Mouse (Mus musculus) MEL (cell line): Measurements from ENCODE around the gene Crim1. TPM values are rescaled to one million over a fixed set of nuclear protein-coding genes. Genes with fewer than 3 reads are reported as not detected.

Source experiments
- DNase-seq: peaks from one replicate; pipeline ENCODE4 v3.0.0; 2011; ENCODE audit warnings: low read depth, low spot score
- H3K27ac ChIP-seq: 2 replicates; pipeline ENCODE4 v1.5.1; 2012; ENCODE audit warnings: low read depth, mild to moderate bottlenecking, control low read depth, low read length, moderate library complexity; ENCODE audit not compliant: control insufficient read depth
- H3K27me3 ChIP-seq, 2 experiments: fragments of 150-350 bp in 1 of 2; sonication (generic) in 1 of 2; 2 replicates each; pipeline ENCODE4 v1.6.1; 2012; ENCODE audit warnings: low read length in 2 of 2, mild to moderate bottlenecking in 2 of 2, improper control_type of control experiment in 1 of 2, moderate library complexity in 1 of 2; ENCODE audit not compliant: insufficient read depth in 2 of 2, control insufficient read depth in 1 of 2
- H3K36me3 ChIP-seq, 2 experiments: 2 replicates each; pipeline ENCODE4 v1.6.1; 2012 to 2014; ENCODE audit warnings: low read length in 2 of 2, improper control_type of control experiment in 1 of 2, inconsistent platforms in 1 of 2, mild to moderate bottlenecking in 1 of 2; ENCODE audit not compliant: insufficient read depth in 2 of 2, control insufficient read depth in 1 of 2
- H3K4me1 ChIP-seq, 2 experiments: fragments of 150-350 bp in 1 of 2; sonication (generic) in 1 of 2; 2 replicates each; pipeline ENCODE4 v1.6.1; 2012; ENCODE audit warnings: low read length in 2 of 2, improper control_type of control experiment in 1 of 2, mild to moderate bottlenecking in 1 of 2; ENCODE audit not compliant: insufficient read depth in 2 of 2, control insufficient read depth in 1 of 2
- H3K4me3 ChIP-seq, 2 experiments: fragments of 150-350 bp in 1 of 2; sonication (generic) in 1 of 2; 2 replicates each; pipeline ENCODE4 v1.5.1; 2012; ENCODE audit warnings: low read depth in 2 of 2, low read length in 2 of 2, mild to moderate bottlenecking in 2 of 2, moderate library complexity in 2 of 2, control low read depth in 1 of 2, improper control_type of control experiment in 1 of 2; ENCODE audit not compliant: control insufficient read depth in 1 of 2, insufficient read depth in 1 of 2
- H3K79me2 ChIP-seq: 2 replicates; pipeline ENCODE4 v1.6.1; 2012; ENCODE audit warnings: mild to moderate bottlenecking, low read length, moderate library complexity; ENCODE audit not compliant: control insufficient read depth, poor library complexity, insufficient read depth
- H3K9ac ChIP-seq: 2 replicates; pipeline ENCODE4 v1.6.1; 2012; ENCODE audit warnings: low read depth, mild to moderate bottlenecking, control low read depth, low read length, moderate library complexity; ENCODE audit not compliant: control insufficient read depth, poor library complexity, severe bottlenecking
- H3K9me3 ChIP-seq: fragments of 150-350 bp; sonication (generic); replicated peaks from 2 replicates; pipeline ENCODE4 v1.6.1; 2012; ENCODE audit warnings: mild to moderate bottlenecking, low read length, improper control_type of control experiment, moderate library complexity; ENCODE audit not compliant: insufficient read depth
- BHLHE40 ChIP-seq: IDR thresholded peaks from 2 replicates; pipeline ENCODE4 v1.6.1; 2012; ENCODE audit warnings: low read depth, mild to moderate bottlenecking, inconsistent platforms, low read length, improper control_type of control experiment, borderline replicate concordance
- CHD2 ChIP-seq: IDR thresholded peaks from 2 replicates; pipeline ENCODE4 v1.6.1; 2011; ENCODE audit warnings: low read length, improper control_type of control experiment
- CTCF ChIP-seq, 3 experiments: IDR thresholded peaks in 2 of 3; conservative IDR thresholded peaks in 1 of 3; 2 replicates each; pipeline ENCODE4 v1.5.1; 2011 to 2012; ENCODE audit warnings: low read length in 3 of 3, low read depth in 2 of 3, mild to moderate bottlenecking in 2 of 3, improper control_type of control experiment in 1 of 3, inconsistent platforms in 1 of 3, mixed read lengths in 1 of 3, moderate library complexity in 1 of 3; ENCODE audit not compliant: control insufficient read depth in 1 of 3, insufficient read depth in 1 of 3, poor library complexity in 1 of 3, severe bottlenecking in 1 of 3
- EP300 ChIP-seq, 2 experiments: IDR thresholded peaks; 2 replicates each; pipeline ENCODE4 v1.6.1; 2011; ENCODE audit warnings: improper control_type of control experiment in 2 of 2, low read length in 2 of 2, low read depth in 1 of 2, mild to moderate bottlenecking in 1 of 2
- ETS1 ChIP-seq: IDR thresholded peaks from 2 replicates; pipeline ENCODE4 v1.6.1; 2012; ENCODE audit warnings: low read depth, mild to moderate bottlenecking, inconsistent platforms, low read length, improper control_type of control experiment, moderate library complexity
- HCFC1 ChIP-seq: IDR thresholded peaks from 2 replicates; pipeline ENCODE4 v1.6.1; 2012; ENCODE audit warnings: low read depth, mild to moderate bottlenecking, inconsistent platforms, low read length, improper control_type of control experiment, moderate library complexity
- KAT2A ChIP-seq: conservative IDR thresholded peaks from 2 replicates; pipeline ENCODE4 v1.6.1; 2012; ENCODE audit warnings: low read depth, low read length, improper control_type of control experiment, inconsistent platforms
- MAX ChIP-seq: IDR thresholded peaks from 2 replicates; pipeline ENCODE4 v1.6.1; 2011; ENCODE audit warnings: low read length, improper control_type of control experiment
- MEF2A ChIP-seq: IDR thresholded peaks from 2 replicates; pipeline ENCODE4 v1.6.1; 2014; ENCODE audit warnings: low read depth, mild to moderate bottlenecking, inconsistent platforms, low read length, improper control_type of control experiment; ENCODE audit not compliant: poor library complexity, insufficient replicate concordance, severe bottlenecking; ENCODE audit errors: extremely low read depth
- MYB ChIP-seq: IDR thresholded peaks from 2 replicates; pipeline ENCODE4 v1.6.1; 2011; ENCODE audit warnings: mild to moderate bottlenecking, low read depth, low read length, improper control_type of control experiment
- MYC ChIP-seq: IDR thresholded peaks from 2 replicates; pipeline ENCODE4 v1.6.1; 2011; ENCODE audit warnings: low read depth, mild to moderate bottlenecking, low read length, improper control_type of control experiment, moderate library complexity
- POLR2AphosphoS2 ChIP-seq: IDR thresholded peaks from 2 replicates; pipeline ENCODE4 v1.6.1; 2011; ENCODE audit warnings: low read length, improper control_type of control experiment
- POLR2AphosphoS5 ChIP-seq: IDR thresholded peaks from 2 replicates; pipeline ENCODE4 v1.6.1; 2012; ENCODE audit warnings: low read depth, borderline replicate concordance, mild to moderate bottlenecking, inconsistent platforms, low read length, moderate library complexity, mixed read lengths
- RCOR1 ChIP-seq: IDR thresholded peaks from 2 replicates; pipeline ENCODE4 v1.6.1; 2012; ENCODE audit warnings: low read depth, mild to moderate bottlenecking, inconsistent platforms, low read length, improper control_type of control experiment
- SIN3A ChIP-seq: IDR thresholded peaks from 2 replicates; pipeline ENCODE4 v1.6.1; 2012; ENCODE audit warnings: low read length, improper control_type of control experiment, inconsistent platforms
- TAL1 ChIP-seq: IDR thresholded peaks from 2 replicates; pipeline ENCODE4 v1.6.1; 2012; ENCODE audit warnings: mild to moderate bottlenecking, inconsistent platforms, low read length, moderate library complexity, mixed read lengths
- TBP ChIP-seq: IDR thresholded peaks from 2 replicates; pipeline ENCODE4 v1.8.0; 2011; ENCODE audit warnings: low read depth, low read length, improper control_type of control experiment
- TCF12 ChIP-seq: IDR thresholded peaks from 2 replicates; pipeline ENCODE4 v1.6.1; 2014; ENCODE audit warnings: low read depth, mild to moderate bottlenecking, inconsistent platforms, low read length, improper control_type of control experiment, moderate library complexity
- UBTF ChIP-seq: IDR thresholded peaks from 2 replicates; pipeline ENCODE4 v1.6.1; 2012; ENCODE audit warnings: low read depth, mild to moderate bottlenecking, inconsistent platforms, low read length, improper control_type of control experiment, moderate library complexity, borderline replicate concordance; ENCODE audit not compliant: insufficient read depth
- USF1 ChIP-seq: IDR thresholded peaks from 2 replicates; pipeline ENCODE4 v1.6.1; 2014; ENCODE audit warnings: low read depth, mild to moderate bottlenecking, inconsistent platforms, low read length, improper control_type of control experiment, moderate library complexity
- polyA plus RNA-seq, 2 experiments: library from polyadenylated mRNA; stranded (reverse) in 1 of 2; unstranded in 1 of 2; fragments of >175 nt in 1 of 2; fragments of >200 nt in 1 of 2; gene quantifications; 2 replicates each; pipeline versions ENCODE4 v1.2.1 to v1.2.4; 2012; ENCODE audit warnings: low replicate concordance in 2 of 2, low read depth in 1 of 2; ENCODE audit not compliant: insufficient read length in 2 of 2, insufficient read depth in 1 of 2, missing spikeins in 1 of 2
- total RNA-seq: library from RNA; depleted of rRNA; stranded (reverse); fragments of 300-350 nt; gene quantifications from 2 replicates; pipeline ENCODE4 v1.2.3, GENCODE M21; 2012

Crim1 gene
- total and polyA plus RNA-seq, 3 experiments = not detected

DNA sequence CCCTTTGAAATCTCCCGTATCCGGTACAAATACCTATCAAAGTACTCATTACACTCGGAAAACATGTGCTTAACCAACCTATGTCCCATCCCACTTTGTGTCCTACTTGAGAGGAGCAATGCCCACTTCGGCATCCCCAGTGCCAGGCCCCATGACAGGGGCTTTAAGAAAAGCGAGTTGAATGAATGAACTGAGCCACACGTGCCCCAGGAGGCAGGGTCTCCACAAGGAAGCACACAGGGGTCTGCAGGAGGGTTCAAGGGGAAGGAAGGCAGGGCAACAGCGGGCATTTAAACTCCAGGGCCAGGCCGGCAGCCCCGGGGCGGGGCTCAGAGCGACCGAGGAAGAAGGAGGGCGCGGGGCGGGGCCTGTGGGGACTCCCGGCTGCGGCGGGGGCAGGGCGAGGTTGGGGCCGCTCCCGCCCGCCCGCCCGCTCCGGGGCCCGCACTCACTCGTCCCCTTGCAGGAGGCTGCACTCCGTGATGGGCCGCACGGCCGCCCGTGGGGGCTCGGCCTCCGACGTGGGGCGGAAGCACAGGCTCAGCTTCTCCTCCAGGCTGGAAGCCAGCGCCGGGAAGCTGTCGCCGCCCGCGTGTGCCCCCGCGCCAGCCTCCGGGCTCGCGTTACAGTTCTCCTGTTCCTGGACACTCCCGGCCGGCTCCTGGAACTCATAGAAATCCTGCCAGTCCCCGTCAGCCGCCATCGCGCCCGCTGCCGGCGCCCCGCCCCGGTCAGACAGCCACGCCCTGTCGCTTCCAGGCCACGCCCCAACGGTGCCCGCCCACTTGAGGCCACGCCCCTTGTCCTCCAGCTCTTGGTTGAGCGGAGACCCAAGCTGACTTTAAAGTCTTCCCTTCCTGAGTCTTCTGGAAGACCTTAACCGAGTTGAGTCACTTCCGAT, 217.6 kb downstream of the Crim1 start, which contains the start of gene Fez2 (continued):
- TF ChIP-seq CTCF (IDR thresholded peaks at IDR 0.05 in 2 of 3, conservative IDR thresholded peaks at IDR 0.05 in 1 of 3; ENCODE audit: control insufficient read depth in 1 of 3, insufficient read depth in 1 of 3, low read depth in 2 of 3, low read length in 3 of 3, poor library complexity in 1 of 3, severe bottlenecking in 1 of 3) (no peak), TAL1 (no peak), POLR2AphosphoS2 (no peak), TCF12 (0 out of 2 replicates have a peak, but pooled peaks have one; percentile 6), SIN3A (peak; percentile 80), HCFC1 (no peak), RCOR1 (no peak), MAX (peak; percentile 56), KAT2A (no peak), TBP (0 out of 2 replicates have a peak, but pooled peaks have one; percentile 17), CHD2 (no peak), UBTF (no peak), EP300 (IDR thresholded peaks at IDR 0.05; ENCODE audit: low read depth in 1 of 2, low read length in 2 of 2) (no peak), BHLHE40 (no peak), POLR2AphosphoS5 (no peak)

DNA sequence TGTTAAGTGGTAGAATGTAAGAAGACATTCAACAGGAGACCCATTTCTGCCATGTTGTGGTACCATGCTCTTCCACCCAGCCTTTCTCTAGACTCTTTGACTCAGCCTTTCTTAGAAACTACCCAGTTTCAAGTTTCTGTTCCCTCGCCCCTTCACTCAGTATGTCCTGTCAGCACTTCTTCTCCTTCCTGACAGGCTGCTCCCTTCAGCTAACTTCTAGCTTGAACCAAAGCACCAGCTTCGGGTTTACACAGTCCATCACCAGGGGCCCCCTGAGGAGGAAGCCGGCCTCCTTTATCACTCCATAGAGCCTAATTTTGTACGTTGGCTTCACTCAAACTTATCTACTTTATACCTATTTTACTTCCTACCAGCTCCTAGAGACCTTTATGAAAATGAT, 219.2 kb downstream of the Crim1 start:
- Histone ChIP-seq H3K36me3 (peaks cover 0 to 15% of the 10 kb centered on the region in 2 experiments; a peak in 2 of 4 replicates), H3K4me3 (peak overlapping the region in 1 of 2 experiments; percentile 36; a peak in 3 of 4 replicates), H3K79me2 (peaks cover 2% of the 10 kb centered on the region; the same call in 1 of the 2 replicates), H3K4me1 (peaks cover 2 to 15% of the 10 kb centered on the region in 2 experiments), H3K27ac (peak overlapping the region; percentile 55), H3K9me3 (no peaks in the 10 kb centered on the region), H3K27me3 (no peaks in the 10 kb centered on the region), H3K9ac (peak overlapping the region; percentile 39)
- peak; percentile 70 for DNase-seq
- 0 out of 2 replicates have a peak, but pooled peaks have one; percentile 10 for TF ChIP-seq MEF2A
- 0 out of 2 replicates have a peak, but pooled peaks have one; percentile 27 for TF ChIP-seq TBP
- 0 out of 2 replicates have a peak, but pooled peaks have one; percentile 53 for TF ChIP-seq MYC
- TF ChIP-seq EP300 (IDR thresholded peaks at IDR 0.05; ENCODE audit: low read depth in 1 of 2, low read length in 2 of 2) = peak in 1 of 2 experiments; percentile 31; a peak in 1 of 4 replicates
- TF ChIP-seq TCF12 = no peak
- peak; percentile 26; the same call in 1 of the 2 replicates for TF ChIP-seq USF1
- no peak for TF ChIP-seq MYB
- TF ChIP-seq ETS1 = 0 out of 2 replicates have a peak, but pooled peaks have one; percentile 34
- TF ChIP-seq MAX = 0 out of 2 replicates have a peak, but pooled peaks have one; percentile 39
